Mouse (Mus musculus) stomach, postnatal 0 days (tissue): ENCODE measurements at regions not wholly inside any gene's neighbourhood (a gene's known extent, or its start where the extent isn't known, plus 50 kb on each side); places are given as distances from the start of the nearest gene placed in this dataset.

ENCODE experiments used
- ATAC-seq: fragments of 200-750 bp; cut with Nextera tagmentation; 2 replicates; pipeline ENCODE4 v1.8.0; 2017; ENCODE audit not compliant: low FRiP score, low TSS enrichment
- DNase-seq: peaks from one replicate; pipeline ENCODE4 v3.0.0-alpha.2; 2016; ENCODE audit warnings: low spot score
- H3K27ac ChIP-seq: fragments of 300-500 bp; sonication (generic); replicated peaks from 2 replicates; pipeline ENCODE4 v1.5.1; 2014; ENCODE audit warnings: mild to moderate bottlenecking, control low read depth
- H3K27me3 ChIP-seq: fragments of 300-500 bp; sonication (generic); 2 replicates; pipeline ENCODE4 v1.6.1; 2014; ENCODE audit warnings: low read length; ENCODE audit not compliant: control insufficient read depth, insufficient read depth
- H3K36me3 ChIP-seq: fragments of 300-500 bp; sonication (generic); 2 replicates; pipeline ENCODE4 v1.6.1; 2014; ENCODE audit warnings: low read length, mixed read lengths; ENCODE audit not compliant: control insufficient read depth, insufficient read depth
- H3K4me1 ChIP-seq: fragments of 300-500 bp; sonication (generic); replicated peaks from 2 replicates; pipeline ENCODE4 v1.6.1; 2014; ENCODE audit warnings: antibody characterized with exemption; ENCODE audit not compliant: control insufficient read depth, insufficient read depth
- H3K4me2 ChIP-seq: fragments of 300-500 bp; sonication (generic); replicated peaks from 2 replicates; pipeline ENCODE4 v1.6.1; 2014; ENCODE audit warnings: low read depth, mild to moderate bottlenecking, control low read depth, moderate library complexity
- H3K4me3 ChIP-seq: fragments of 300-500 bp; sonication (generic); 2 replicates; pipeline ENCODE4 v1.5.1; 2014; ENCODE audit warnings: low read depth, low read length, control low read depth
- H3K9ac ChIP-seq: fragments of 300-500 bp; sonication (generic); 2 replicates; pipeline ENCODE4 v1.6.1; 2014; ENCODE audit warnings: mild to moderate bottlenecking, low read length, control low read depth, mixed read lengths
- H3K9me3 ChIP-seq: fragments of 300-500 bp; sonication (generic); 2 replicates; pipeline ENCODE4 v1.6.1; 2016; ENCODE audit warnings: low read length; ENCODE audit not compliant: control insufficient read depth
- CTCF ChIP-seq: IDR thresholded peaks from 2 replicates; pipeline ENCODE4 v1.5.1; 2016; ENCODE audit warnings: antibody characterized with exemption, low read depth, mild to moderate bottlenecking, moderate library complexity
- EP300 ChIP-seq: optimal IDR thresholded peaks from 2 replicates; pipeline ENCODE3; 2016; ENCODE audit warnings: antibody characterized with exemption
- WGBS: fragments of 180-500 bp; shearing (Covaris S2); extraction: QIAGEN DNeasy Blood & Tissue Kit; methylation state at CpG from one replicate; pipeline ENCODE4 v1.1.7; 2014; 5-methylcytosine and 5-hydroxymethylcytosine counted together

GRCm38 (mm10) chr1:81818884-81819283 is 414.0 kb upstream of the Gm9747 start:
- H3K9me3 ChIP-seq: no peaks in the 10 kb centered on the region
- H3K9ac ChIP-seq: no peak overlapping the region
- TF ChIP-seq CTCF (no peak), EP300 (no peak)
- no peaks in the 10 kb centered on the region for H3K27me3 ChIP-seq
- DNase-seq (no peak), ATAC-seq (no peak)
- H3K27ac ChIP-seq: no peak overlapping the region
- no peak overlapping the region for H3K4me3 ChIP-seq
- no peaks in the 10 kb centered on the region for H3K36me3 ChIP-seq
- no peak overlapping the region for H3K4me2 ChIP-seq
- no peaks in the 10 kb centered on the region for H3K4me1 ChIP-seq

GRCm38 (mm10) chr1:81841966-81842365 is 390.9 kb upstream of the Gm9747 start:
- Histone ChIP-seq H3K27me3 (no peaks in the 10 kb centered on the region), H3K4me2 (no peak overlapping the region), H3K36me3 (no peaks in the 10 kb centered on the region), H3K9me3 (no peaks in the 10 kb centered on the region), H3K27ac (no peak overlapping the region), H3K4me3 (no peak overlapping the region), H3K4me1 (no peaks in the 10 kb centered on the region), H3K9ac (no peak overlapping the region)
- WGBS: 77% methylated on average over 3 of the region's 3 CpGs
- TF ChIP-seq EP300: no peak
- no peak for TF ChIP-seq CTCF
- DNase-seq: no peak
- ATAC-seq: no peak

- Histone ChIP-seq H3K27ac (no peak overlapping the region), H3K9me3 (no peaks in the 10 kb centered on the region), H3K4me2 (no peak overlapping the region), H3K36me3 (no peaks in the 10 kb centered on the region), H3K4me3 (no peak overlapping the region), H3K9ac (no peak overlapping the region), H3K4me1 (no peaks in the 10 kb centered on the region), H3K27me3 (no peaks in the 10 kb centered on the region)
- no peak for TF ChIP-seq CTCF
- TF ChIP-seq EP300: no peak
- DNase-seq (no peak), ATAC-seq (no peak)
- 81% methylated on average over 6 of the region's 6 CpGs for whole genome bisulfite sequencing
These were observed 382.3 kb upstream of the Gm9747 start for GRCm38 (mm10) chr1:81850462-81851144.

GRCm38 (mm10) chr1:81859464-81859863 is 373.4 kb upstream of the Gm9747 start:
- 43% methylated on average over 2 of the region's 2 CpGs for WGBS
- no peak overlapping the region for H3K27ac ChIP-seq

GRCm38 (mm10) chr1:81864571-81864970 is 368.3 kb upstream of the Gm9747 start:
- no peak for ATAC-seq
- TF ChIP-seq CTCF (no peak), EP300 (no peak)
- no peak overlapping the region for H3K4me3 ChIP-seq
- no peak overlapping the region for H3K27ac ChIP-seq
- H3K4me2 ChIP-seq: no peak overlapping the region
- H3K4me1 ChIP-seq: no peaks in the 10 kb centered on the region
- DNase-seq: no peak
- no peaks in the 10 kb centered on the region for H3K9me3 ChIP-seq
- whole genome bisulfite sequencing: 77% methylated on average over 3 of the region's 3 CpGs
- no peak overlapping the region for H3K9ac ChIP-seq
- no peaks in the 10 kb centered on the region for H3K27me3 ChIP-seq
- no peaks in the 10 kb centered on the region for H3K36me3 ChIP-seq

More at GRCm38 (mm10) chr1:81859464-81859863, 373.4 kb upstream of the Gm9747 start:
- Histone ChIP-seq H3K4me1 (no peaks in the 10 kb centered on the region), H3K27me3 (no peaks in the 10 kb centered on the region), H3K4me2 (no peak overlapping the region), H3K9me3 (no peaks in the 10 kb centered on the region), H3K9ac (no peak overlapping the region), H3K36me3 (no peaks in the 10 kb centered on the region), H3K4me3 (no peak overlapping the region)
- ATAC-seq (no peak), DNase-seq (no peak)
- TF ChIP-seq CTCF: no peak
- no peak for TF ChIP-seq EP300

- Histone ChIP-seq H3K4me1 (no peaks in the 10 kb centered on the region), H3K9ac (no peak overlapping the region), H3K9me3 (no peaks in the 10 kb centered on the region), H3K36me3 (no peaks in the 10 kb centered on the region), H3K27ac (no peak overlapping the region), H3K27me3 (no peaks in the 10 kb centered on the region), H3K4me2 (no peak overlapping the region), H3K4me3 (no peak overlapping the region)
- DNase-seq (no peak), ATAC-seq (no peak)
- 37% methylated on average over 1 of the region's 1 CpGs for WGBS
- no peak for TF ChIP-seq EP300
- no peak for TF ChIP-seq CTCF
These were observed 345.9 kb upstream of the Gm9747 start for GRCm38 (mm10) chr1:81886940-81887531.
